Mouse (Mus musculus): Measurements from ENCODE around the gene Olfr1102.

Gene Olfr1102

GRCm38 (mm10) chr2:86998098-86998497 is at the start of gene Olfr1102:
Olfr1102 (plus strand) TSS chr2:86998398.
- in situ Hi-C loops (cut with MboI, MseI) = no loop called here

DNA sequence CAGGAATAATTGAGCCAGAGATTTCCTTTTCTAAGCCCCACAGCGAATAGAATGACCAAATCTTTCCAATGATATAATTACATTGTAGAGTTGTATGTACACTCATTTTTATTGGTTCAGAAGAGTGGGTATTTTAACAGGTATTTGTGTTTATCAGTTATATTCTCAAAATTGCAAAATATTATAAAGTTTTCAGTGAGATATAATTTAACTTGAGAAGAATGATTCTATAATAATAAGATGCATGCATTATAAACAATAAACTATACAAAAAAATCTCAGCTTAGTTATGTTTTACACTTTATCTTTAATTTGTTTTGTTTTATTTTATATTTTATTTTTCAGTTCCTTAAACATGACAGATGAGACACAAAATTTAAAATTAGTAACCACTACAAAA is 37.6 kb upstream of the Olfr1102 start, which contains the start of gene Olfr1099:
Gene Olfr1099 (minus strand): TSS at position 101 of the 400 bp plus-strand sequence.
- in situ Hi-C loops (cut with MboI, MseI) = no loop called here

GRCm38 (mm10) chr2:86979854-86980253 is 18.3 kb upstream of the Olfr1102 start, which contains the start of gene Olfr1100:
Olfr1100 (minus strand) TSS chr2:86979954.
- in situ Hi-C loops (cut with MboI, MseI) = no loop called here

GRCm38 (mm10) chr2:86991121-86991520 is 7.1 kb upstream of the Olfr1102 start, which contains the start of gene Olfr1101:
Olfr1101 (minus strand) TSS chr2:86991221.
- in situ Hi-C loops (cut with MboI, MseI) = no loop called here

DNA sequence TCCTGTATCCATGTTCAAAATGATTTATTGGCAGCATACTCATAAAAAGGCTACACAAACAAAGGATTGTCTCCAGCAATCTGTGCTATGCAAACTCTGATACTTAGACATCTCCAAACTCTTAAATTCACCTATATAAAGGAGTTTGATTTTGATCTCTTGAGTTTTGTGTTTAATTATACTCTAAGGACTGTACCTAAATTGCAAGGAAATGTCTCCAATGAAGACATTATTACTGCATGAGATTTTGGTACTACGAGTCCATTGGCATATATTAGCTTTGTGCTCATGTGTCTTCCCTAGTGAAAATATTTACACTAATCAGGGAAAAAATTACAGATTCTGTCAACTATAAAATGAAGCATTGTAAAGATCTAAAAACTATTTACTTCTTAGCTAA is 28.8 kb downstream of the Olfr1102 start, which contains the start of gene Olfr1104:
Gene Olfr1104 (minus strand): TSS at position 101 of the 400 bp plus-strand sequence.
- in situ Hi-C loops (cut with MboI, MseI) = no loop called here

- in situ Hi-C loops (cut with MboI, MseI) = no loop called here
These were observed 38.2 kb downstream of the Olfr1102 start, which contains the start of gene Olfr1105 for GRCm38 (mm10) chr2:87036431-87036830. Olfr1105 (minus strand) TSS chr2:87036531.

- in situ Hi-C loops (cut with MboI, MseI) = no loop called here
These were observed 54.0 kb downstream of the Olfr1102 start, which contains the start of gene Olfr1106 for GRCm38 (mm10) chr2:87052173-87052572. Olfr1106 (minus strand) TSS chr2:87052273.
